Mouse (Mus musculus) urinary bladder, adult 18-20 months (tissue): ENCODE measurements around the gene Cops4.

Experiments
- DNase-seq, 2 experiments: peaks; one replicate each; pipeline ENCODE4 v3.0.0; 2022; ENCODE audit warnings: low spot score in 2 of 2, mixed read lengths in 2 of 2

The Cops4 gene

DNA sequence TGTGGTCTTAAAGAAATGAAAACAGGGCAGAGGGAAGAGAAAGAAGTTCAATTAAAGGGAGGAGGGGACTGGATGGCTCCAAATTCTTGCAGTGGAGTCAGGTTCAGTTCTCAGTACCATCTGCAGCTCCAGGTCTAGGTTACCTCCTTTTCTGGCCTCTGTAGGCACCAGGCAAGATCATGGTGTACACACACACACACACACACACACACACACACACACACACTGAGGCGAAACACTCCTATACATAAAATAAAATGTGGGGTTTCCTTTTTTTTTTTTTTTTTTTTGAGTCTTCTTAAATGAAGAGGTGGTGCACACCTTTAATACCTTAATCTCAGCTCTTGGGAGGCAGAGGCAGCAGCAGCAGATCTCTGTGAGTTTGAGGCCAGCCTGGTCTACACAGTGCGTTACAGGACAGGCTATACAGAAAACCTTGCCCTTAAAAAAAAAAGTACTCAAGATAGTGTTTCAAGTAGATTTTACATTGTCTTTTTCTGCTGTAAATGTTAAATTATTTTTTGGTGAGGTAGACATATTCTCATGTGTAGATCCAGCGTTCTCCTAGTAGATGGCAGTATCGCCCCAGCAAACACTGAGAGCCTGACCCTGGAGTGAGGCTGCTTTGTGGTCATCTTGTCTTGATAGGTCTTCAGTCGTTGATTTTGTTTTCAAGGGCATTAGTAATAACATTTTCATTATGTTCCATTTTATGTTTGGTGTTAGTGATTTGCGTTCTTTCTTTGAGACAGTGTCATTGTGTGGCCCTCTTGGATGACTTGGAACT is 28.4 kb downstream of the Cops4 start:
- DNase-seq = no peak

DNA sequence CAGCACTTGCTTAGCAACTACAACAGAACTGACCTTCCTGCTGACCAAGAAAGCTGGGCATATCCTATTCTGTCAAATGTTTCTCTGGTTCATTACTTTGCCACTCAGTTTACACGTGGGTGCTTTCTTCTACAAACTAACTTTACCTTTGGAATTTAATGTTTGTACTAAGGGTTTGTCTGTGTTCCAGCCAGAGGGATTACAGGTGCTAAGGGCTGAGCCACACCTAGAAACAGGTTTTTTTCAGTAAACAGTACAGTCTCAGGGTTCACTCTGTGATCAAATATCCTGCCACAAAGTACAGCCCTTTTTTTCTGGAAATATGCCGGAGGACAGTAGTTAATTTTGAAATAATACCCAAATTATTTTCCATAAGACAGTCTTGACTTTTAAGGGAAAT is 30.1 kb downstream of the Cops4 start:
- no peak for DNase-seq

DNA sequence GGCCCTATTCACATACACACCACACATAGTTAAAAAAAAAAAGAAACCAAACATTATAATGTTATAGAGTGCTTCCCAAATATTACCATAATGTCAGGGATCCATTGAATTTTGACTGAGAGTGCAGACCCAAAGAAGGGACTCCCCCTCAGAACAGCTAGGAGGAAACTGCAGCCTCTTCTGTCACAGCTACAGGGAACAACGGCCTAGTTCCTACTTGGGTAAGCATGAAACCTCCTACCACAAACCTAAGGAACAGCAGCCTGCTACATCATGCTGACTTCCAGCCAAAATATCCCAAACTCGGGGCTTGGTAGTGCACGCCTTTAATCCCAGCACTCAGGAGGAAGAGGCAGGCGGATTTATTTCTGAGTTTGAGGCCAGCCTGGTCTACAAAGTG is 31.2 kb downstream of the Cops4 start:
- DNase-seq = no peak

DNA sequence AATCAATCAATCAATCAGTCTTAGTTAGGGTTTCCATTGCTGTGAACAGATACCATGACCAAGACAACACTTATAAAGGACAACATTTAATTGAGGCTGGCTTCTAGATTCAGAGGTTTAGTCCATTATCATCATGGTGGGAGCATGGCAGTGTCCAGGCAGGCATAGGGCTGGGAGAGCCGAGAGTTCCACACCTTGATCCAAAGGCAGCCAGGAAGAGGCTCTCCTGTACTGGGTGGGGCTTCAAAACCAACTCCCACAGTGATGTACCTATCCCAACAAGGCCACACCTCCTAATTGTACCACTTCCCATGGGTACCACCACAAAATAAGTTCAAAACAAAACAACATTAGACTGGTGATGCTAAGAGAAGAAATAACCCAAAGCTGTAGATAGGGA is 32.0 kb downstream of the Cops4 start:
- no peak for DNase-seq

DNA sequence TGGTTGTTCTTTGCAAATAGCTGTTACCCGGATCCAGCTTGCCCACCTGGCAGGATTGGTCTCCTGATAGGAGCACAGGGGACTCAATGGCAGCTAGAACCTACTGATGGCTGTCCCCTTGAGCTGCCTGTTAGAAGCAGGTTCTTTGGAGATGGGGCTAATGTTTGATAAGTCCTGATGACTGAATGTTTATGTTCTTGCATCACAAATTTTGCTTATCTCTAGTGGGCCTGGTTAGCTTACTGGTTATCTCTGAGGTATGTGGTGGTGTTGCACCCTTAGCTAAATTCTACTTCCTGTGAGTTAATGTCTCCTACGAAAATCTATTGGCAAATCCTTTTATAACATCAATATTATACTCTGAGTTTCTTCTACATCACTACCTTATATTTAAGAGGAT is 33.8 kb downstream of the Cops4 start:
- no peak for DNase-seq

DNA sequence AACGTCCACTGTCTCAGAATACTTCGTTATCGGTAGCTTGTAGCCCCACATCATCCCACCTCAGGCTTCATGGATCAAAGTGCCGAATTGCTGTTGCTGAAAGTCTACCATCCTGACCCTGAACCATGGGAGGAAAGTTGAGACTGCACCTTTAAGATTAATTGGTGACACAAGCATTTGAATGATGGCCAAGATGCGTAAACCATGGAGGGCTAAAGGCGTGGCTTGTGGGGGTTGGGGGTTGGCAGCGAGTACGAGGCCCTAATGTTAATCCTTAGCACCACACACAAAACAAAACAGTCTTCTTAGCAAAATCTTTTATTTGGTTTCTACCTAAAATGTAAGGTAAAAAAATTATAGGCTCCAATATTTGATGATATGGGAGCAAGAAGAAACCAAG is 35.3 kb downstream of the Cops4 start:
- no peak for DNase-seq

DNA sequence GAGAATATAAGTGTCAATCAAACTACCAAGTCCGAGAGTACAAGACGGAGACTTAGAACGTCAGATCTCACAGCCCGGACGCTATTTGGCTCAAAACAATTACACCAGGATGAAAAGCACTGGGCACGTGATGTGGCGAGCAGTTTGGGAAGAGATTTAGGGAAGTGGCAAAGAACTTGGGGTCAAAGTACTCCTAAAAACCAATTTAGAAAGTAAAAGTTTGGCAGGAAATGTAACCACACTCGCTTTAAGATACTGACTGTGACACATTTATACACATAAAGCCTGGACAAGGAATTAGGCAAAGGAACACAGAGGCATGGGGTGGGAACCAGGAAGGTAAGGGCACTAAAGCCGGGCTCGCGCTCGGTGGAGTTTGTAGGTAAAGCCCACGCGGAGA is 38.9 kb downstream of the Cops4 start:
- no peak for DNase-seq

DNA sequence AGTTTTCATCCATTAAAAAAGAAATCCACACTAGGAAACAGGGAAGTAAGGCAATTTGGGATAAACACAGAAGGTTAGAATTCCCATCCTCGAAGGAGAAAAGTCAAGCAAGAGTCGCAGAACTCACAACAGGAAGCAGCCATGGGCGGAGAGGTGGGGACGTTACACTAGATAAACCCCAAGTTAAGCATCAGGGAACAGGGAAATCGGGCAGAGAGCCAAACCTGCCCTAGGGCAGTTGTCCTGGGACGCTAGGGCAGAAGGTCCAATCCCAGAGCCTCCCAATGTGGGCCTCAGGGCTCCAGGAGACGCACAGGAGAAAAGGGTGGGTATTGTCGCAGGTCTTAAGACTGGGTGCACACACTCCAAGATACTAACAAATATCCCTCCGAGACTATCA is 39.4 kb downstream of the Cops4 start:
- no peak for DNase-seq

DNA sequence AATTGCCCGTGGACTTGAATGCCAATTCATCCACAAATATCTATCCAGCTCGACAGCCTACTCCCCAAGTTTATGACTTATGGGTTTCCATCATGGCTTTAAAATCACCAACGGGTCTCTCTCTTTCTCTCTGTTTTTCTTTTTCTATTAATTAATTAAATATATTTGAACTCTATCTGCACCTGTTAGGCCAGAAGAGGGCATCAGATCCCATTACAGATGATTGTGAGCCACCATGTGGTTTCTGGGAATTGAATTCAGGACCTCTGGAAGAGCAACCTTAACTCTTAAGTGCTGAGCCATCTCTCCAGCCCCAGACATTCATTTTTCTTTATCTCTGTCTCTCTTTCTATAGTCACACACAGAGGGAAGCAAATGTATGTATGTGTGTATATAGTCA is 40.7 kb downstream of the Cops4 start:
- DNase-seq = no peak

DNA sequence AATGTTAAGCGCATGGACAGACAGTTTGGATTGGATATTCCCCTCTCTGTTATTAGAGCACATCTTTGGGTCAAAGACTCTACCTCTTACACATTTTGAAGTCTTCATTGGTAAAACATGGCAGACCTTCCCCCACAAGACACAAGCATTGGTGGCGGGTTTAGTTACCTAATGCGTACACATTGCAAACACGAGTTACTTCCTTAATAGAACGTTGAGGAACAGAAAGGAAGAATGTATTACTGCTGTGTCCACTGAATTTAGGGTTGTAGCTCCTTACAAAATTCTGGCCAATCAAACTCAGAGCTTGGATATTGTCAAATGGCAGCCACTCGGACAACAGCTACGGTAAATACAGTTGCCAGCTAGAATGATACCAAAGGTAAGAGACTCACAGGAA is 41.2 kb downstream of the Cops4 start:
- no peak for DNase-seq

DNA sequence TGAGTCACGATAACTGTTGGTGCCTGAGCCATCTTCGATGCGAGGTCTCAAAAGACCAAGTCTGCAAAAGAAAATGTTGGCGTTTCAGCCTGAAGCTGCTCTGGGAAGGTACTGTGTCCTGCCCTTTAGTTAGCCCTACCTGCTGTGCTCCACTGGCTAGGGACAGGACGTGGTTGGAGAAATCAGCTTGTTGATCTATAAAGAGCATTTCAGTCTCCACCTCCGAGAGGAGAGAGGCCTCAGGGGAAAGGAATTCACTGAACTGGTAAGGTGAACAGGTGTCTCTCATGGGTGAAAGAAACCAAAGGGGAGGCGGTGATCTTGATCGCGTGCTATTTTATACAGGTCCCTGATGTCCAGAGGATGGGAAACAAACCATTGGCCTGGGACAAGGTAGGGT is 44.6 kb downstream of the Cops4 start:
- no peak for DNase-seq

DNA sequence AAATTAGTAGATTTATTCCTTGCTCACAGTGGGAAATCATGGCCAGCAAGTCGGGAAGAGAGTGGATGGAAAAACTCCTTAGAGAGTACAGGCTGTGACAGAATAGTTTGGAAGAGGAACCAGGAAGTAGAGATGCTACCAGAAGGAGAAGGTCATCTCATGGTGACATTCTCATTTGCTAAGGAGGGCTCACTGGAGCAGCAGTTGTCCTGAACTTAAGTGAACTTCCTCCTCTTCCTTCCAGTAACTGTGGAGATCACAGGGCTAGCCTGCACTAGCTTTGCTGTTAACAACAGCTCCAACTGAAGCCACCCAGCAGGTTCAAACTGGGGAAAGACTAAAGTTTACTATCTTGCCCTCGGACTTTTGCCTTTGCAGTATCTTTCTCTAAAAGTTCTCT is 48.7 kb downstream of the Cops4 start:
- DNase-seq = no peak

DNA sequence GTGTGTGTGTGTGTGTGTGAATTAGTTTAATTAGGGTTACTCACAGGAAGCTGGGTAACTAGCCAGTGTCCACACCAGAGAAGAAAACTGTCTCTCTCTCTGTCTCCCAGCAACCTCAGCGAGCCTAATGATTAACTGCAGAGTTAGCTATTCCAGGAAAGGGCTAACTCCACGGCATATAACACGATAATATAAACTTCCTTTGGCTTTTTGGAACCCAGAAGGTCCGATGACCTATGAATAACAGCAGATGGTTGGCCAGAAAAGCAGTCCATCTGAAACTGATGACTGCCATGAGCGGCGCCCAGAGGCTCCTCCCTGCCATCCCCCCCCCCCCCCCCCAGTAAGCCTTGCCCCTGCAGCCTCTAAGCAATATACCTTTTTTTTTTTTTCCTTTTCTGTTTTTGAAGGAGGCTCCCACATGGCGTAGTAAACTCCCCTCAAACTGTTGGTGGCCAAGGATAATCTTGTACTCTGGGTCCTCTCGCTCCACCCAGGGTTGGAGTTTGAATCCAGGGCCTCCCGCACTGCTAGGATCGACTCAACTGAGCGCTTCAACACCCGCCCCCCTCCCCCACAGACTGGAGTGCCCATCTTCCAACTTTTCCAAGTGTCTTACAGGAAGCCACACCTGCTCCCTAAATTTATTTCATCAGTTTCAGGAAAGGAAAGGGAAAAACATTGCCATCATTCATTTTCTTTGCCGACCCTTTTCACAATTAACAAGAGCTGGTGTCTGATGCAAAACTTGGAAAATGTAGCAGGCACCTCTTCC is 49.3 kb downstream of the Cops4 start:
- DNase-seq = no peak

DNA sequence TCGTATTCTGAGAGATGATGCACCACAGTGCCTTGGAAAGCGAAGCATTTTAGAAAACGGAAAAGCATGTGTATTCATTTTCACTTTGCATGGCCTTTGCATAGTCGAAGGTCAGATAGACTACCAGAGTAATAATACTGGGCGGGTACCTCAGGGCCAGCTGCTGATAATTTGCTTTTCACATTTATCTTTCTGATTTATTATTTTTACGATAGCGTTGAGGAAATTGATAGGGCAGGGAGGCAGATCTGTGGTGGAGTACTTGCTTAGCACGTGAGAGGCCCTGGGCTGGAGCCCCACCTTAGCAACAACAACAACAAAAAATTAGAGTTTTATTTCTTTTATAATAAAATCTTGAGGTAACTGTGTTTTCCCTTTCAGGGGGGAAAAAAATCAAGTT is 50.1 kb downstream of the Cops4 start:
- no peak for DNase-seq

DNA sequence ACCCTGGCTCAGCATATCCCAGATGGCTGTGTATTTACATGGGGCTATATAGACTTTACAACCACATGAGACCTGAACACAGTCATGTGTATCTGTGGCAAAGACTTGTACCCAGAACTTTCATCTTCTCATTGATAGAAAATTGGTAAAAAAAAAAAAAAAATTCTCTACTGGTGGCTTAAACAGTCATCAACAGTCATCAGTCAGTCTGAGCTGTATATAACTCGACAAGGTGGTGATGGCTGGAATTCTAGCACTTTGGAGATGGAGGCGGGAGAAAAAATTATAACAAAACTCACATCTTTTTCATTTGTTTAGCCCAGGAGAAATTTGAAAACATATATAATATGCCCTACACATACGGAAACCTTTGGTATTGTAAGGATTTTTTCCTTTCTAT is 50.7 kb downstream of the Cops4 start:
- DNase-seq = no peak

DNA sequence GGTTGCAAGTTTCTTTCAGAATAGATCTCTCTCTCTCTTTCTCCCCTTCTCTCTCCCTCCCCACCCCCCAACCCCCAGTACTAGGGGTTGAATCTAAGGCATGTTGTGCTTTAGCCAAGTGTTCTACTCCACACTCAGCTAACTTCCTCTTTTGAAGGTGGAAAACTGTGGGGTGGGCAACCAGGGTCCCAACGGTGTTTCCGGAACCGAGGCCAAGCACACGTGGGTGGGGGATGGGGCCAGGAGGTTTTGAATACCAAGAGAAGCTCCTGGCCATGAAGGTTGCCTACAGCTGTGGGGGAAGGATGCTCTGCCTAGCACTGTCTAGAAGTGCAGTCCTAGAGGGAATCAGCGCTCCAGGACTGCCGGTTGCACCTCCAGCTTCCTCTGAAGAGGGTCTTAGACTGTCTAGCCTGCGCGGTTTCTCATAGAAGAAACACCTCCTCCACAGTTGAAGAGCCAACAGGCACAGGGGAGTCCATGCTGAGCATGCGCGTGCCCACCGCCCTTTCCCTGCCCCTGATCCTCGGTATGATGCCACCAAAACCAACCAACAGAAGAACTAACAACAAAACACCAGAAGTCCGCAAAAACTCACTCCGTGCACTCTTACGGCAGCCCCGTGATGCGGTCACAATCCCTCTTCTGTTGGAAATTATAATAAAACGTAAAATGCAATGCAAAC is 51.3 kb downstream of the Cops4 start:
- DNase-seq = no peak

DNA sequence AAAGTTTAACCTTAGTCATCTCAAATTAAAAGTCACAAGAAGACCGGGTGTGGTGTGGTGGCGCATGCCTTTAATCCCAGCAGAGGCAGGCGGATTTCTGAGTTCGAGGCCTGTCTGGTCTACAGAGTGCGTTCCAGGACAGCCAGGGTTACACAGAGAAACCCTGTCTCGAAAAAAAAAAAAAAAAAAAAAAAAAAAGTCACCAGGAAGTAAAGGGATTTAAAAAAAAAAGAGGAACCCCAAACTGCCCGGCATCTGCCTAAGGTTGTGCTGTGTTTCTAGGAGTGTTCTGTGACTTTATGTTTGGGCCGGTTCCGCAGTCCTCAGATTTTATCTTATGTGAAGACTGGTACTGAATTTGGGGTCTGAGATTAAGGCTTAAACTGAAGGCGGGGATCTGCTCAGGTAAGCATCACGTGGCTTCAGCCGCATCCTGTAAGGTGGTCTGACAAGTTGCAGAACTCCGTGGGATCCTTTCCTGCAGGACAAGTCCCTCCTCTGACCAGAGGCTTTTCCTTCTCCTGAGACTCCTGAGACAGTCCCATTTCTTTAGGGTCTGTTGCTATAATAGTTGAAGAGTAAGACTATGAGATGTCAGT is 52.0 kb downstream of the Cops4 start:
- no peak for DNase-seq

DNA sequence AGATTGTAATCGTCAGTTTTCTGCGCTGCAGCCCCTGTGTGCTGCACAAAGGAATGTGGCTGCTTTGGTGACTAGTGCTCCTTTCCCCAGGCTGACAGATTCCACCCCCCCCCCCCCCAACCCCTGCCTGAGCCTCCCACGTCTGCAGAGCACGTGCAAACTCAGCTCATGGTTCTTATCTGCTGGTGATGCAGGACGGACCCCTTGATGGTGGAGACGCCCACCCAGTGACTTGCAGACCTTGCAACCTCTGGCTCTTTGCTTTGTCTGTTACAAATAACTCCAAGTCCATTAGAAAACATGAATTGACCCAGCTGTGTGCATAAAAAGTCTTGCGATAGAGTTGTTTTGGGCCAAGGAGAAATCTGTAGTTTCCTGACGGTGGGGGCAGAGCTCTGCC is 52.6 kb downstream of the Cops4 start:
- DNase-seq = peak in 1 of 2 experiments; percentile 15

DNA sequence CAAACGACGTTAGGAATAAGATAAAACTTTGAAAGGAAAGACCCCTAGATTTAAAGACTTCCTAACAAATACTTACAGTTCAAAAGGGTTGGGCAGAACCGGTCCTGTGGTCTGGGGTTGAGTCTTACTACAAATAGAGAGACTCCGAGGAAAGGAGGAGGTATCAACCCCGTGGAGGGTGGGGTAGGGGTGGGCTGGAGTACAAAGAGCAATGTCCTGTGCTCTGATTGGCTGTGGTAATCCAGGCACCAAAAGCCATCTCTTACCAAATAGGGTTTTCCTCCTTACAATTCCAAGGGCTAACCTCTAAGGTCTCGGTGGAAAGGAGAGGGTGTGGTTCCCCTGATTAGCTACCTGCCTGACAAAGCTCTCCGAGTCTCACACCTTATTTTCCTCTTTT is 54.0 kb downstream of the Cops4 start, which contains the start of gene Plac8:
Gene Plac8 (minus strand): TSS at position 177 of the 400 bp plus-strand sequence.
- DNase-seq = no peak

DNA sequence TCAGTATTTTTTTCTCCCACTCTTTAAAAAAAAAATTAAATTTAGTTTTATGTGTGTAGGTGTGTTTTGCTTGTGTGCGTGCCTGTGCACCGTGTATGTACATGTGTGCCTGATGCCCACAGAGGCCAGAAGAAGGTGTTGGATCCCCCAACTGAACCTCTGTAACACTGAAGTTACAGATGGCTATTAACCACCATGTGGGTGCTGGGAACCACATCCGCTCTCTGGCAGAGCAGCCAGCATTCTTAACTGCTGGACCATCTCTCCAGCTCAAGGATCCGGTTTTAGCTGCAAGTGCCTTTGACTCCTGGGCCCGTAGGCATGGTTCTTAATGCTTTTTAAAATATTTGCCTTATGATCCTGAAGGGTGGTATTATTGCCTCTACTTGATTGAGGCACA is 55.1 kb downstream of the Cops4 start:
- no peak for DNase-seq

DNA sequence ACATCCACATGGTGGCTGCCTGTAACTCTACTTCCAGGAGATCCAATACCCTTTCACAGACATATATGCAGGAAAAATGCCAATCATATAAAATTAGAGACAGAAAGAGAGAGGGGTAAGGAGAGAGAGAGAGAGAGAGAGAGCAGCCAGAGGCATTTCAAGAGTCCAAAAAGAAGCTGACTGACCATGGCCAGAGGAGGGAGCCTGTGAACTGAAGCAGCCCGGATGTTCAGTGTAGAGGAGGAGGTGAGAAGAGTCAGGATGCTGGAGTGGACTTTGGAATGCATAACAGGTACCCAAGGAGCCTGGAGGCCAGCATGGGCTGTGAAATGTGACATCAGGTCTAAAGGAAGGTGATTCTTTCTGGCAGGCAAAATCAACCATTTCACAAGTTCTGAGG is 56.7 kb downstream of the Cops4 start:
- DNase-seq = no peak

DNA sequence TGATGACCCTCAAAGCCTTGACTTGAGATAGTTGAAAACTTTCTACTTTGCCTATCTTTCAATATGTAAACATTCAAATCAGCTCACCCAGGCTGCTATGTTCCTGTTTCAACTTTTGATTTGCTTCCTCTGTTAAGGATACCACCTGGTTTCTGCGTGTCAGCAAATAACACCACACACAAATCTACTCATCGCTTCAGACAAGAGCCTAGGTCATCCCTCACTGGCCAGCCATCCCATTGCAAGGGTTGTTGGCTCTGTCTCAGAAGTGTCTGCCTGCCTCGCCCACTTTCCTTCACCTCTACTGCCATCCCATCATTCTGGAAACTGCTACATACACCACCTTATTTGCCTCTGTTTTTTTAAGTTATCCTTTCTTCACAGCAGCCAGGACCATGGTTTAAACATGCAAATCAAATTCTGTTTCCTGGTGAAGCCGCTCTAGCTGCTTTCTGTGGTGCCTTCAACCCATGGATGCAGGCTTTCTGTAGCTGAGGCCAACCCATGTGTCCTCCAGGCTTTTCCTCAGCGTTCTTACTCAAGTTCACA is 60.8 kb downstream of the Cops4 start:
- DNase-seq = no peak
